Mouse (Mus musculus) lung, postnatal 0 days (tissue): ENCODE results near the gene Kcnj11. TPM values are rescaled to one million over a fixed set of nuclear protein-coding genes. Genes with fewer than 3 reads are reported as not detected.

Source experiments
- ATAC-seq: fragments of 200-750 bp; cut with Nextera tagmentation; 2 replicates; pipeline ENCODE4 v1.8.0; 2017; ENCODE audit warnings: moderate library complexity
- DNase-seq: peaks from one replicate; pipeline ENCODE4 v3.0.0-alpha.2; 2016; ENCODE audit warnings: low spot score
- H3K27ac ChIP-seq: fragments of 300-500 bp; sonication (generic); 2 replicates; pipeline ENCODE4 v1.5.1; 2014; ENCODE audit warnings: antibody characterized with exemption, mild to moderate bottlenecking, low read length, mixed read lengths
- H3K27me3 ChIP-seq: fragments of 300-500 bp; sonication (generic); replicated peaks from 2 replicates; pipeline ENCODE4 v1.6.1; 2014; ENCODE audit warnings: low read length, mixed read lengths; ENCODE audit not compliant: insufficient read depth
- H3K36me3 ChIP-seq: fragments of 300-500 bp; sonication (generic); 2 replicates; pipeline ENCODE4 v1.6.1; 2014; ENCODE audit warnings: low read length, mixed read lengths; ENCODE audit not compliant: insufficient read depth
- H3K4me1 ChIP-seq: fragments of 300-500 bp; sonication (generic); 2 replicates; pipeline ENCODE4 v1.6.1; 2014; ENCODE audit warnings: antibody characterized with exemption, low read depth, low read length, mixed read lengths; ENCODE audit not compliant: insufficient read depth
- H3K4me2 ChIP-seq: fragments of 300-500 bp; sonication (generic); replicated peaks from 2 replicates; pipeline ENCODE4 v1.6.1; 2014; ENCODE audit warnings: low read depth, mild to moderate bottlenecking, low read length, moderate library complexity, mixed read lengths
- H3K4me3 ChIP-seq: fragments of 300-500 bp; sonication (generic); 2 replicates; pipeline ENCODE4 v1.5.1; 2014; ENCODE audit warnings: low read depth, low read length
- H3K9ac ChIP-seq: fragments of 300-500 bp; sonication (generic); replicated peaks from 2 replicates; pipeline ENCODE4 v1.6.1; 2014; ENCODE audit warnings: low read depth, mild to moderate bottlenecking
- H3K9me3 ChIP-seq: fragments of 300-500 bp; sonication (generic); 2 replicates; pipeline ENCODE4 v1.6.1; 2016; ENCODE audit warnings: low read length, mixed read lengths
- CTCF ChIP-seq: IDR thresholded peaks from 2 replicates; pipeline ENCODE4 v1.5.1; 2016; ENCODE audit warnings: antibody characterized with exemption, mild to moderate bottlenecking
- EP300 ChIP-seq: IDR thresholded peaks from 2 replicates; pipeline ENCODE4 v1.6.1; 2016; ENCODE audit warnings: antibody characterized with exemption, mild to moderate bottlenecking, control low read depth
- whole genome bisulfite sequencing: fragments of 180-500 bp; shearing (Covaris S2); extraction: QIAGEN DNeasy Blood & Tissue Kit; methylation state at CpG from one replicate; pipeline ENCODE4 v1.1.7; 2014; 5-methylcytosine and 5-hydroxymethylcytosine counted together
- polyA plus RNA-seq: library from polyadenylated mRNA; unstranded; fragments of >200 nt; fragmentation: Nextera tagmentation; extraction: Ambion mirVana; gene quantifications from 2 replicates; pipeline ENCODE4 v1.2.1, GENCODE M21; 2015

Gene Kcnj11
- polyA plus RNA-seq, 1 experiment from 2014 or later: 0.44 TPM

DNA sequence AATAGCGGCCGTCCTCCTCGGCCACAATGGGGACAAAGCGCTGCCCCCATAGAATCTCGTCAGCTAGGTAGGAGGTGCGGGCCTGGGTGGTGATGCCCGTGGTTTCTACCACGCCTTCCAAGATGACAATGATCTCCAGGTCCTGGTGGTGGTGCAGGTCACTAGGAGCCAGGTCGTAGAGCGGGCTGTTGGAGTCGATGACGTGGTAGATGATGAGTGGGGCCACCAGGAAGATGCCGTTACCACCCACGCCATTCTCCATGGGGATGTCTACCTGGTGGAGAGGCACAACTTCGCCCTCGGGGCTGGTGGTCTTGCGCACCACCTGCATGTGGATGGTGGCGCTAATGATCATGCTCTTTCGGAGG, 1.7 kb downstream of the Kcnj11 start:
- Histone ChIP-seq H3K27ac (no peak overlapping the region), H3K4me2 (no peak overlapping the region), H3K36me3 (no peaks in the 10 kb centered on the region), H3K9ac (no peak overlapping the region), H3K9me3 (no peaks in the 10 kb centered on the region), H3K4me3 (no peak overlapping the region), H3K27me3 (0 out of 2 replicates have a peak, but pooled peaks cover 8% of the 10 kb centered on the region), H3K4me1 (no peaks in the 10 kb centered on the region)
- no peak for ATAC-seq
- WGBS: 92% methylated on average over 19 of the region's 19 CpGs
- no peak for DNase-seq
- TF ChIP-seq CTCF (no peak), EP300 (no peak)

DNA sequence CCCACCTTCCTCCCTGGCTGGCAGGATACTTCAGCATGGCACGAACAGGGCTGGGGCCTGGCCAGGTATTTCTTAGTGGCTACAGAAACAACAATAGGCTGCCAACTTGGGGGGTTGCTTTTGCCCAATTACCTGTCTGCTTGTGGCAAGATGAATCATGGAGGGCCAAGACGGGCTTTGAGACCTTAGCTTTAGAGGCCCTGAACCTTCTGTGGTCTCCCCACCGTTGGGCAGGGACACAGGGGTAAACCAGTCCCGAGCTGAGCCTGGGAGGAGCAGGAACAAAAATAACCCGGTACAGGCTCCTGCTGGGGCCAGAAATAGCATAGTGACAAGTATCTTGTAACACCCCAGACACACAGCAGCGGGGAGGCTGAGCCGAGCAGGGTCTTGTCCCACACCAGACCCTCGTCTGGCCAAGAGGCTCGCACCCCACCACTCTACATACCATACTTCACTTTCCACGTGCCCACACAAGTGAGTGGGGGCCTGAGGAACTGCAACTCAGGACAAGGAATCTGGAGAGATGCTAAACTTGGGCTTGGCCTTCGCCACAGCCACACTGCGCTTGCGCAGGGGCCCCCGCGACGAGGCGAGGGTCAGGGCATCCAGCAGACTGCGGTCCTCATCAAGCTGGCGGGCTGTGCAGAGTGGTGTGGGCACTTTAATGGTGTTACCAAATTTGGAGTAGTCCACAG, 2.2 kb downstream of the Kcnj11 start:
- no peak overlapping the region for H3K4me3 ChIP-seq
- DNase-seq: no peak
- no peaks in the 10 kb centered on the region for H3K36me3 ChIP-seq
- no peak for ATAC-seq
- no peaks in the 10 kb centered on the region for H3K4me1 ChIP-seq
- no peak for TF ChIP-seq CTCF
- TF ChIP-seq EP300: no peak
- H3K4me2 ChIP-seq: no peak overlapping the region
- H3K27me3 ChIP-seq: 0 out of 2 replicates have a peak, but pooled peaks cover 8% of the 10 kb centered on the region
- H3K27ac ChIP-seq: no peak overlapping the region
- WGBS: 63% methylated on average over 19 of the region's 19 CpGs
- no peak overlapping the region for H3K9ac ChIP-seq
- no peaks in the 10 kb centered on the region for H3K9me3 ChIP-seq

DNA sequence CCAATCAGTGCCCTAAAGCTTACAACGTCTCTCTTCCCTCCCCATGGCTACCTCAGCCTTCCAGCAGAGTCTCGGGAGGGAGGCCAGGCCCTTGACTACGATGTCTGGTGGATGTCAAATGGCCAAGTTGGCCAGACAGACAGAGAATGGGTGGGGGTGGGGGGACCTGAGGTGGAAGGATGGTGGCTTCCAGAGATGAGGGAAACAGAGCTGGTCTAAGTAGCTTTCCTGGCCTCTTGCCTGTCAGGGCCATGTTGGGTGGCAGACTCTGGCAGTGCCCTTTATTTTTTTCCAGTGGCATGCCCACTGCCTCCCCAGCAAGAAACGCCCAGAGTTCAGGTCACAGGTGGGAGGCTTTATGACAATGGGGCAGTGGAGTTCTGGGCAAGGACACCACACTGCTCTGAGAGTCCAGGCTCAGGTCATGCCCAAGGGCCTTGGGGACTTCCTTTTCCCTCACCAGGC, 3.2 kb downstream of the Kcnj11 start:
- Histone ChIP-seq H3K4me2 (no peak overlapping the region), H3K4me3 (no peak overlapping the region), H3K9me3 (no peaks in the 10 kb centered on the region), H3K36me3 (no peaks in the 10 kb centered on the region), H3K4me1 (no peaks in the 10 kb centered on the region), H3K9ac (no peak overlapping the region), H3K27ac (no peak overlapping the region), H3K27me3 (0 out of 2 replicates have a peak, but pooled peaks cover 8% of the 10 kb centered on the region)
- 45% methylated on average over 4 of the region's 4 CpGs for WGBS
- TF ChIP-seq EP300 (no peak), CTCF (no peak)
- ATAC-seq (no peak), DNase-seq (no peak)

DNA sequence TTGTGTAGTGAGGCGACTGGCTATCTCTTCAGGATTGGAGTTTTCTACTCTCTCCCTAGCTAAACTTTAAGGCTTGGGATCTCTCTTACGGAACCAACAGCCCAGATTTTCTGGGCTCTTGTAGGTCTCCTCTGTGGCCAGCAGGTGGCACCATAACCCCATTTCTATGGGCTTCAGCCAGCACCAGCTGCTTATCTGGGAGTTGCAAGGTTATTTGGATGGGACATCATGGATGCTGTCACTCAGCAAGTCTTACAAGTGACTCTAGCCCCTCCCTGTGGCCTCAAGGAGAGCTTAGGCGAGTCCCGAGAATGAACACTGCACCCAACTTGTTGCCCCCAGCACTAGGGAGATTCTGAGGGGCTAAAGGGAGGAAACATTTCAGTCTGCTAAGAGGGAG, 4.4 kb downstream of the Kcnj11 start:
- no peak overlapping the region for H3K27ac ChIP-seq
- DNase-seq (peak; percentile 86), ATAC-seq (peak; percentile 63)
- no peak overlapping the region for H3K4me2 ChIP-seq
- H3K27me3 ChIP-seq: 0 out of 2 replicates have a peak, but pooled peaks cover 8% of the 10 kb centered on the region
- TF ChIP-seq CTCF (peak; percentile 92), EP300 (no peak)
- WGBS: 4% methylated on average over 4 of the region's 4 CpGs
- no peak overlapping the region for H3K9ac ChIP-seq
- no peaks in the 10 kb centered on the region for H3K36me3 ChIP-seq
- no peak overlapping the region for H3K4me3 ChIP-seq
- H3K9me3 ChIP-seq: no peaks in the 10 kb centered on the region
- no peaks in the 10 kb centered on the region for H3K4me1 ChIP-seq

DNA sequence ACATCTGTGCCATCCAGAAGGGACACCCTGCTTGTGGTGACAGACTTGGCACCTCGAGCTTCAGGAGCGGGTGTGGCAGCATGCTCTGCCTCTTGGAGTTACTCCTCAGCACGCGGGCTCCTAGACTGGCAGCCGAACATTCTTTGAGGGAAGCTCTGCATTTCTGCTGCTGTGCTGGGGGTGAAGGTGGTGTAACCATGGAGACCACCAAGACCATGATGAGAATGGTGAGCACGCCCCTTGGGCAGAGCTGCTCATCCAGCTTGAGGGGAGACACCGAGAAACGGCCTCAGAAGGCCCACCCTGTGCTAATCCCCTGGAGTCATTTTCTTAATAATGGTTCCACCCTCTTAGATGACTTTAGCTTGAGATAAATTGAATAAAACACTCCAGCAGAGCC, 7.8 kb downstream of the Kcnj11 start:
- Histone ChIP-seq H3K27ac (no peak overlapping the region), H3K4me2 (no peak overlapping the region), H3K4me1 (no peaks in the 10 kb centered on the region), H3K9ac (no peak overlapping the region), H3K9me3 (no peaks in the 10 kb centered on the region), H3K27me3 (no peaks in the 10 kb centered on the region), H3K4me3 (no peak overlapping the region), H3K36me3 (no peaks in the 10 kb centered on the region)
- 37% methylated on average over 8 of the region's 8 CpGs for WGBS
- ATAC-seq (no peak), DNase-seq (no peak)
- TF ChIP-seq EP300: no peak
- no peak for TF ChIP-seq CTCF

DNA sequence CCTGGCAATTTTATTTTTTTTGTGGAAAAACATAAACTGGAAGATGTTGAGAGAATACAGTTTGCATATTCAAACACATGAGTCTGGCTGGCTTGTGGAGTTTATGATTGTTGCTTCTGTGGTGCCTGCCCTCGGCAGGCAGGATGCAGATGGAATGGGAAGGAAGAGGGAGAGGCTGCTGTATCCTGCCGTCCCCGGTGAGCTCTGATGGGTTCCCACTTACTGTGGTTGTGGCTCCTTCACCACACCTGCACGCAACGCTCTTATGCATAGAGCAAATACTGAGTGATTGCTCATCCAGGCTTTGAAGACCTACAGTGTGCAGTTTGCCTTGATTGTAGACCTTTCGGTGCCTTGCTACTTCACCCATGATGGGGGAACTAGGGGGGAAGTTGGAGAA, 12.3 kb downstream of the Kcnj11 start:
- Histone ChIP-seq H3K27me3 (no peaks in the 10 kb centered on the region), H3K4me3 (no peak overlapping the region), H3K4me2 (no peak overlapping the region), H3K36me3 (no peaks in the 10 kb centered on the region), H3K9me3 (no peaks in the 10 kb centered on the region), H3K9ac (no peak overlapping the region), H3K4me1 (peaks cover 3% of the 10 kb centered on the region; the same call in 1 of the 2 replicates), H3K27ac (no peak overlapping the region)
- no peak for TF ChIP-seq EP300
- TF ChIP-seq CTCF: no peak
- 71% methylated on average over 6 of the region's 6 CpGs for WGBS
- ATAC-seq: no peak
- no peak for DNase-seq
